Mouse (Mus musculus): Measurements from ENCODE around the gene Hoxc9.
A peak's percentile ranks its signal among the peaks of the same experiment; 100 is the strongest.

Gene Hoxc9

GRCm38 (mm10) chr15:102977423-102977974 lies 1.3 kb downstream of the Hoxc9 start:
- DNase-seq (ENCODE audit: low read depth, low spot score): peak; percentile 58

- DNase-seq (ENCODE audit: low read depth, low spot score): no peak
Measured at GRCm38 (mm10) chr15:102978615-102979515, 2.6 kb downstream of the Hoxc9 start.

GRCm38 (mm10) chr15:102979936-102980335 lies 3.7 kb downstream of the Hoxc9 start:
- DNase-seq (ENCODE audit: low read depth, low spot score): no peak

GRCm38 (mm10) chr15:102980352-102980751 lies 4.1 kb downstream of the Hoxc9 start:
- DNase-seq (ENCODE audit: low read depth, low spot score): no peak

GRCm38 (mm10) chr15:102980912-102981311 lies 4.7 kb downstream of the Hoxc9 start:
- no peak for DNase-seq (ENCODE audit: low read depth, low spot score)

GRCm38 (mm10) chr15:102981379-102982288 lies 5.4 kb downstream of the Hoxc9 start:
- peak; percentile 82 for DNase-seq (ENCODE audit: low read depth, low spot score)

- DNase-seq (ENCODE audit: low read depth, low spot score): no peak
Measured at GRCm38 (mm10) chr15:102983716-102984115, 7.5 kb downstream of the Hoxc9 start.

GRCm38 (mm10) chr15:102984521-102984920 lies 8.3 kb downstream of the Hoxc9 start:
- DNase-seq (ENCODE audit: low read depth, low spot score): no peak

- DNase-seq (ENCODE audit: low read depth, low spot score): no peak
Measured at GRCm38 (mm10) chr15:102984925-102985324, 8.7 kb downstream of the Hoxc9 start.

- DNase-seq (ENCODE audit: low read depth, low spot score): peak; percentile 91
Measured at GRCm38 (mm10) chr15:102987124-102987833, 11.0 kb downstream of the Hoxc9 start.

GRCm38 (mm10) chr15:102988078-102988477 lies 11.8 kb downstream of the Hoxc9 start:
- no peak for DNase-seq (ENCODE audit: low read depth, low spot score)

- no peak for DNase-seq (ENCODE audit: low read depth, low spot score)
Measured at GRCm38 (mm10) chr15:102990461-102991397, 14.5 kb downstream of the Hoxc9 start, which contains the start of gene Hoxc8. Hoxc8 (plus strand) TSS chr15:102990607.

GRCm38 (mm10) chr15:102991782-102992181 lies 15.5 kb downstream of the Hoxc9 start:
- no peak for DNase-seq (ENCODE audit: low read depth, low spot score)

- no peak for DNase-seq (ENCODE audit: low read depth, low spot score)
Measured at GRCm38 (mm10) chr15:102992206-102992605, 16.0 kb downstream of the Hoxc9 start.

- no peak for DNase-seq (ENCODE audit: low read depth, low spot score)
Measured at GRCm38 (mm10) chr15:102992863-102993262, 16.6 kb downstream of the Hoxc9 start.

GRCm38 (mm10) chr15:102996548-102996947 lies 20.3 kb downstream of the Hoxc9 start:
- DNase-seq (ENCODE audit: low read depth, low spot score): no peak

GRCm38 (mm10) chr15:102997431-102997830 lies 21.2 kb downstream of the Hoxc9 start:
- no peak for DNase-seq (ENCODE audit: low read depth, low spot score)

- no peak for DNase-seq (ENCODE audit: low read depth, low spot score)
Measured at GRCm38 (mm10) chr15:102997939-102998355, 21.7 kb downstream of the Hoxc9 start, which contains the start of gene Hoxc6. Hoxc6 (plus strand) TSS chr15:102998257.

GRCm38 (mm10) chr15:102998608-102999182 lies 22.5 kb downstream of the Hoxc9 start:
- DNase-seq (ENCODE audit: low read depth, low spot score): no peak
